Mouse (Mus musculus) heart, embryonic 13.5 days (tissue): ENCODE measurements at regions not wholly inside any gene's neighbourhood (a gene's known extent, or its start where the extent isn't known, plus 50 kb on each side); places are given as distances from the start of the nearest gene placed in this dataset.

ENCODE experiments used
- ATAC-seq: fragments of 200-750 bp; cut with Nextera tagmentation; 2 replicates; pipeline ENCODE4 v1.8.0; 2017; ENCODE audit warnings: moderate TSS enrichment; ENCODE audit not compliant: insufficient number of reproducible peaks, low FRiP score, low TSS enrichment; ENCODE audit errors: extremely low read depth
- H3K27ac ChIP-seq: fragments of 300-500 bp; sonication (generic); replicated peaks from 2 replicates; pipeline ENCODE4 v1.5.1; 2015; ENCODE audit warnings: moderate library complexity, mild to moderate bottlenecking, inconsistent platforms
- H3K27me3 ChIP-seq: fragments of 300-500 bp; sonication (generic); replicated peaks from 2 replicates; pipeline ENCODE4 v1.6.1; 2015; ENCODE audit warnings: mild to moderate bottlenecking, inconsistent platforms
- H3K36me3 ChIP-seq: fragments of 300-500 bp; sonication (generic); 2 replicates; pipeline ENCODE4 v1.6.1; 2015; ENCODE audit warnings: mild to moderate bottlenecking, inconsistent platforms
- H3K4me1 ChIP-seq: fragments of 300-500 bp; sonication (generic); 2 replicates; pipeline ENCODE4 v1.6.1; 2015; ENCODE audit warnings: inconsistent platforms
- H3K4me2 ChIP-seq: fragments of 300-500 bp; sonication (generic); 2 replicates; pipeline ENCODE4 v1.6.1; 2015; ENCODE audit warnings: inconsistent platforms, mild to moderate bottlenecking, moderate library complexity
- H3K4me3 ChIP-seq: fragments of 300-500 bp; sonication (generic); 2 replicates; pipeline ENCODE4 v1.5.1; 2015; ENCODE audit warnings: moderate library complexity, mild to moderate bottlenecking, inconsistent platforms
- H3K9ac ChIP-seq: fragments of 300-500 bp; sonication (generic); 2 replicates; pipeline ENCODE4 v1.6.1; 2015; ENCODE audit warnings: inconsistent platforms, mild to moderate bottlenecking, moderate library complexity
- H3K9me3 ChIP-seq: fragments of 300-500 bp; sonication (generic); 2 replicates; pipeline ENCODE4 v1.6.1; 2016; ENCODE audit warnings: inconsistent platforms
- WGBS: fragments of 180-500 bp; shearing (Covaris S2); methylation state at CpG from one replicate; pipeline ENCODE4 v1.1.7; 2015; ENCODE audit warnings: mixed read lengths; 5-methylcytosine and 5-hydroxymethylcytosine counted together

GRCm38 (mm10) chr7:72948026-72948425 is 427.3 kb upstream of the Rgma start:
- 51% methylated on average over 5 of the region's 5 CpGs for WGBS
- Histone ChIP-seq H3K4me1 (no peaks in the 10 kb centered on the region), H3K36me3 (no peaks in the 10 kb centered on the region), H3K9ac (no peak overlapping the region), H3K27ac (no peak overlapping the region), H3K4me2 (no peak overlapping the region), H3K27me3 (no peaks in the 10 kb centered on the region), H3K9me3 (no peaks in the 10 kb centered on the region), H3K4me3 (no peak overlapping the region)
- ATAC-seq = no peak

- Histone ChIP-seq H3K4me3 (no peak overlapping the region), H3K27me3 (no peaks in the 10 kb centered on the region)
- no peak for ATAC-seq
Measured at GRCm38 (mm10) chr7:72948666-72949065, 426.6 kb upstream of the Rgma start.

GRCm38 (mm10) chr7:72949886-72950285 is 425.4 kb upstream of the Rgma start:
- Histone ChIP-seq H3K27me3 (no peaks in the 10 kb centered on the region), H3K4me2 (no peak overlapping the region), H3K36me3 (no peaks in the 10 kb centered on the region), H3K9me3 (no peaks in the 10 kb centered on the region), H3K4me1 (no peaks in the 10 kb centered on the region), H3K9ac (no peak overlapping the region), H3K4me3 (no peak overlapping the region), H3K27ac (no peak overlapping the region)
- no peak for ATAC-seq
- 56% methylated on average over 7 of the region's 7 CpGs for WGBS

More at GRCm38 (mm10) chr7:72948666-72949065, 426.6 kb upstream of the Rgma start:
- Histone ChIP-seq H3K36me3 (no peaks in the 10 kb centered on the region), H3K9me3 (no peaks in the 10 kb centered on the region), H3K27ac (no peak overlapping the region), H3K9ac (no peak overlapping the region), H3K4me1 (no peaks in the 10 kb centered on the region), H3K4me2 (no peak overlapping the region)
- 43% methylated on average over 3 of the region's 3 CpGs for WGBS

GRCm38 (mm10) chr7:72957674-72958073 is 417.6 kb upstream of the Rgma start:
- no peak overlapping the region for H3K4me2 ChIP-seq
- H3K27me3 ChIP-seq = no peaks in the 10 kb centered on the region
- no peaks in the 10 kb centered on the region for H3K9me3 ChIP-seq
- WGBS = 70% methylated on average over 4 of the region's 4 CpGs
- H3K4me3 ChIP-seq = no peak overlapping the region
- no peak overlapping the region for H3K9ac ChIP-seq
- no peaks in the 10 kb centered on the region for H3K4me1 ChIP-seq
- no peak overlapping the region for H3K27ac ChIP-seq
- ATAC-seq = no peak
- H3K36me3 ChIP-seq = no peaks in the 10 kb centered on the region

- no peak for ATAC-seq
- Histone ChIP-seq H3K27ac (no peak overlapping the region), H3K4me2 (no peak overlapping the region), H3K27me3 (0 out of 2 replicates have a peak, but pooled peaks cover 4% of the 10 kb centered on the region), H3K9ac (no peak overlapping the region), H3K36me3 (no peaks in the 10 kb centered on the region), H3K4me1 (no peaks in the 10 kb centered on the region), H3K9me3 (no peaks in the 10 kb centered on the region), H3K4me3 (no peak overlapping the region)
- 71% methylated on average over 4 of the region's 4 CpGs for WGBS
Measured at GRCm38 (mm10) chr7:72961321-72961720, 414.0 kb upstream of the Rgma start.

GRCm38 (mm10) chr7:72962815-72963214 is 412.5 kb upstream of the Rgma start:
- no peaks in the 10 kb centered on the region for H3K4me1 ChIP-seq

GRCm38 (mm10) chr7:72963908-72964307 is 411.4 kb upstream of the Rgma start:
- Histone ChIP-seq H3K9ac (no peak overlapping the region), H3K27me3 (0 out of 2 replicates have a peak, but pooled peaks cover 4% of the 10 kb centered on the region), H3K4me1 (no peaks in the 10 kb centered on the region), H3K4me2 (no peak overlapping the region), H3K4me3 (no peak overlapping the region), H3K36me3 (no peaks in the 10 kb centered on the region), H3K27ac (no peak overlapping the region), H3K9me3 (no peaks in the 10 kb centered on the region)
- no peak for ATAC-seq
- 63% methylated on average over 3 of the region's 3 CpGs for WGBS

More at GRCm38 (mm10) chr7:72962815-72963214, 412.5 kb upstream of the Rgma start:
- no peak overlapping the region for H3K4me2 ChIP-seq
- 32% methylated on average over 3 of the region's 3 CpGs for WGBS
- H3K9ac ChIP-seq = no peak overlapping the region
- no peak overlapping the region for H3K27ac ChIP-seq
- ATAC-seq = no peak
- H3K9me3 ChIP-seq = no peaks in the 10 kb centered on the region
- no peak overlapping the region for H3K4me3 ChIP-seq
- H3K36me3 ChIP-seq = no peaks in the 10 kb centered on the region
- H3K27me3 ChIP-seq = 0 out of 2 replicates have a peak, but pooled peaks cover 4% of the 10 kb centered on the region

GRCm38 (mm10) chr7:72968193-72968592 is 407.1 kb upstream of the Rgma start:
- WGBS = 67% methylated on average over 4 of the region's 4 CpGs
- Histone ChIP-seq H3K4me1 (peaks cover 21% of the 10 kb centered on the region), H3K27ac (no peak overlapping the region), H3K27me3 (0 out of 2 replicates have a peak, but pooled peaks cover 4% of the 10 kb centered on the region), H3K9ac (no peak overlapping the region), H3K9me3 (peaks cover 4% of the 10 kb centered on the region), H3K36me3 (no peaks in the 10 kb centered on the region), H3K4me3 (no peak overlapping the region), H3K4me2 (no peak overlapping the region)
- ATAC-seq = no peak

GRCm38 (mm10) chr7:72971506-72972267 is 403.6 kb upstream of the Rgma start:
- 60% methylated on average over 5 of the region's 5 CpGs for WGBS
- no peaks in the 10 kb centered on the region for H3K27me3 ChIP-seq
- H3K4me3 ChIP-seq = no peak overlapping the region
- H3K9ac ChIP-seq = no peak overlapping the region
- 0 out of 2 replicates have a peak overlapping the region, but pooled peaks have one; percentile 0 for H3K27ac ChIP-seq
- H3K4me1 ChIP-seq = peaks cover 21% of the 10 kb centered on the region
- ATAC-seq = no peak
- peaks cover 4% of the 10 kb centered on the region for H3K9me3 ChIP-seq
- no peaks in the 10 kb centered on the region for H3K36me3 ChIP-seq
- no peak overlapping the region for H3K4me2 ChIP-seq

GRCm38 (mm10) chr7:72972397-72972796 is 402.9 kb upstream of the Rgma start:
- Histone ChIP-seq H3K27me3 (no peaks in the 10 kb centered on the region), H3K27ac (peak overlapping the region; percentile 0; the same call in 1 of the 2 replicates), H3K36me3 (no peaks in the 10 kb centered on the region), H3K4me2 (no peak overlapping the region; the same call in 1 of the 2 replicates), H3K9me3 (peaks cover 4% of the 10 kb centered on the region), H3K9ac (no peak overlapping the region), H3K4me1 (peaks cover 21% of the 10 kb centered on the region), H3K4me3 (no peak overlapping the region)
- 15% methylated on average over 7 of the region's 7 CpGs for WGBS
- ATAC-seq = no peak; the same call in 1 of the 2 replicates

GRCm38 (mm10) chr7:72973771-72974170 is 401.5 kb upstream of the Rgma start:
- peaks cover 4% of the 10 kb centered on the region for H3K9me3 ChIP-seq
- no peak for ATAC-seq
- H3K27me3 ChIP-seq = no peaks in the 10 kb centered on the region
- H3K4me2 ChIP-seq = no peak overlapping the region
- no peak overlapping the region for H3K27ac ChIP-seq
- H3K9ac ChIP-seq = no peak overlapping the region
- no peak overlapping the region for H3K4me3 ChIP-seq
- H3K4me1 ChIP-seq = peaks cover 21% of the 10 kb centered on the region
- no peaks in the 10 kb centered on the region for H3K36me3 ChIP-seq
- 67% methylated on average over 3 of the region's 3 CpGs for WGBS

- no peak for ATAC-seq
- Histone ChIP-seq H3K27ac (no peak overlapping the region), H3K36me3 (no peaks in the 10 kb centered on the region), H3K9ac (no peak overlapping the region), H3K9me3 (peaks cover 4% of the 10 kb centered on the region), H3K4me2 (no peak overlapping the region), H3K4me1 (peaks cover 21% of the 10 kb centered on the region), H3K4me3 (no peak overlapping the region), H3K27me3 (no peaks in the 10 kb centered on the region)
- WGBS = 70% methylated on average over 3 of the region's 3 CpGs
Measured at GRCm38 (mm10) chr7:72974384-72974783, 400.9 kb upstream of the Rgma start.
